Mouse (Mus musculus): ENCODE results near the gene Ntrk2. TPM values are rescaled to one million over a fixed set of nuclear protein-coding genes. Genes with fewer than 3 reads are reported as not detected.
A peak's percentile ranks its signal among the peaks of the same experiment; 100 is the strongest.

Ntrk2 gene
- total RNA-seq, 2 experiments from 2014 or later, result 2.9 to 4.0 TPM

DNA sequence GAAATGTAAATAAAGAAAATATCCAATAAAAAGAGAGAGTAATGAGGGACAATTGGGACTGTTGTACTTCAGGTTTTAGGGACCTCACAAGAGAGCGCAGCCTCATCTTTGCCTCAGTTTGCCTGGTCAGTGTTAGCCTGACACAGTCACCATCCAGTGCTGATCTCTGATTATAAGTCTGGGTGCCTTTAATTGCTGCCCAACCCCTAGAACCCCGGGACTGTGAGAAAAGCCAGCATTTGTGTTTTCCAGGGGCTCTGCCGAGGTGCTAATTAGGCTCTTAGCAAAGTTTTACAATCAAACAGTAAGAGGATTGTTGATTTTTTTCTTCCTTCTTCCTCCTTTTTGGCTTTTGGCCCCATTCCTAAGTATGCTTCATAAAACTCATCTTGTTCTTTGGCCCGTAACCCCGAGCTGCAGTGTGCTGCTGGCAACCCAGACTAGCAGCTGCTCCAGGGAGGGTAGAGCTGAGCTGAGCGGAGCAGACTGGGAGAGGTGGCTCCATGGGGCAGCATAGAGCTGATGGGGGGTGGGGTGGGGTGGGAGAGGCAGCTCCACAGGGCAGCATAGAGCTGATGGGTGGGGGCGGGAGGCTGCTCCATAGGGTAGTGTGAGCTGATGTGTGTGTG lies 34.5 kb downstream of the Ntrk2 start:
- peak; percentile 39 for DNase-seq (ENCODE audit: low spot score)

DNA sequence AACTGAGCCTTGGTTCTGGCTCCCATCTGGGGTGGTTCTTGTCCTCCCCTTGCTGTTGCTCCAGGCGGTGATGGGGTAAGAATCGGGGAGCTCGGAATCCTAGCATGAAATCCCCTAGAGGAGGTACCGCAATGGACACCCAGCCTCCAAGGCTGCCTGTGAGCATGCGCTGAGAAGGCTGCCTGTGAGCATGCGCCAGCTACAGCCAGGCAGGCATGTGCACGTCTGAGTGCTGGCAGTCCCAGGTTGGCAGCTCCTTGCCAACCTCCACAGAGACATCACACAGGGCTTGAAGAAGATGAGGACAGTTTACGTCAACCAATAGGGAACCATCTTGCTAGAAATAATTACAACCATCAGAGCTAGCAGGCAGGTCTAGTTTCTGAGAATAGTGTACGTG lies 37.5 kb downstream of the Ntrk2 start:
- DNase-seq (ENCODE audit: low spot score), result no peak

DNA sequence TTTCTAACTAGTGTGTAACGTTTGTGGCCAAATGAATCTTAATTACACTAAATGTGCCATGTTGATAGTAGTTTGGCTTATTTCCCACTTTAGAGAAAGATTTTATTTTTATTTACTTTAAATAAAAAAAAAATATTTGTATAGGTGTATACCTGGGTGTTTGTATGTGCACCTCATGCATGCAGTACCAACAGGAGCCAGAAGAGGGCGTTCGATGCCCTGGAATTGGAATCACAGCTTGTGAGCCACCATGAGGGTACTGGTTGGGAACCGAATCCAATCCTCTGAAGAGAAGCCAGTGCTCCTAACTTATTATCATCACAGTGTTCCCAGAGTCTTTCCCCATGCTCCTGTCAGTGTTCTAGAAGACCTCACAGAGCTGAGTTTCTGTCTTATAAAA lies 42.2 kb downstream of the Ntrk2 start:
- no peak for DNase-seq (ENCODE audit: low spot score)

DNA sequence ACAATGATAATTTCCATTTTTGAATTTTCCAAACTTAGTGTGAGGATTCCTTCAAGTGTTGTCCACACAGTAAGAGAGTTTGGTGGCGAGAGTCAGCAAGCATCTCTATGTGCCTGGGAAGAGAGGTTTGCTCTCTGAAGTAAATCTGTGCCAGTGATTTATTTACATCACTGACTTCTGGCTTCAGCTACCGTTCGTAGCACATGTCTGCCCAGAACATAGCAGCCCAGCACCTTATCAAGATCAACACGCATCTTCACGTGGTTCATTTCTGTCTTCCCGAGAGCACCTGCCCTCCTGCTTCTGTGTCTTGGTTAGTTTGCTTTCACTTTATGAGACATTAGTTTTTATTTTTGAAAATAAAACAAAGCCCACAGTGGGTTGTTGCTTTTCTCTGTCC lies 47.3 kb downstream of the Ntrk2 start:
- DNase-seq (ENCODE audit: low spot score), result no peak

DNA sequence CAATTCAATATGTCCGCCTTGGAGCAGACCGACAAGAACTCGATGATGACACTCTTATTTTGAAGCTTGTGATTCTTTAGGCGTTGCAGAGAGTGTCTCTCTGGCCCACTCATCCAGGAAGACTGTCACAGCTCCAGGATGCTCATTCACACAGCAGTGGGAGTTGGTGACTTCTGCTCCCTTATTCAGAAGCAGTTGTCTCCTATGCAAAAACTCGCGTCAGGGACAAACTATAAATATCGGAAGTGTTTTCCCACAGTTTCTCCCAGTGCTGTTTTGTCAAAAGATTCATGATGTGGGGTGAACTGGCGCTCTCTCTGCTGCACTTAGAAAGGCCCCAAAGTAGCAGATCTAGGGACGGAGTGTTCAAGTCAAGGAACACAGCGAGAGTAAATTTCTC lies 59.9 kb downstream of the Ntrk2 start:
- DNase-seq (ENCODE audit: low spot score), result no peak

DNA sequence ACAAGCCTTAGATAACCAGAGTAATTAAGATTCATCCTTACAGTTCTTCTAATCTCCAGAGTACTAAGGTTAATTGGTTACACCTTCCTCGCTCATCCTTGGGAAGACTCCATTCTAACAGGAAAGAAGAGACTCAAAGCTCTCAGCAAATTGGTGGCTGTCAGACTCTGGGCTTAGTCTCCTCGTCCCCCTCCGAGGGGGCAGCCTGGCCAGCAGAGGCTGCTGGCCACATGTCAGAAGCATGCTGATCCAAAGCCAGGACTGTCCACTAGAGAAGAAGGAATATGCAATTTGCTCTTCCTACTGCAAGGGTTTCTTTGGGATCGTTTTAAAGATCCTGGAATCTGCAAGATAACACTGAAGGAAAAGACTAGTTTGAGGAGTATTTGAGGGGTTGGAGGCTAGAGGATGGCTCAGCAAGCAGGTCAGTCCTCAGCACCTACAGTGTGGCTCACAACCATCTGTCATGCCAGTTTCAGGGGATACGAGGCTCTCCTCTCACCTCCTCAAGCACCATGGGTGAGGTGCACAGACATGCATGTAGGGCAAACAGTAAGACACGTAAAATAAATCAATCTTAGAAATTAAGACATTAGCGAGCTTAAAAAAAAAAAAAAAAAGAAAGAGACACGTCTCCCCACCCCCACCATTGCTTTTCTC lies 60.5 kb downstream of the Ntrk2 start:
- DNase-seq (ENCODE audit: low spot score), result peak; percentile 15

DNA sequence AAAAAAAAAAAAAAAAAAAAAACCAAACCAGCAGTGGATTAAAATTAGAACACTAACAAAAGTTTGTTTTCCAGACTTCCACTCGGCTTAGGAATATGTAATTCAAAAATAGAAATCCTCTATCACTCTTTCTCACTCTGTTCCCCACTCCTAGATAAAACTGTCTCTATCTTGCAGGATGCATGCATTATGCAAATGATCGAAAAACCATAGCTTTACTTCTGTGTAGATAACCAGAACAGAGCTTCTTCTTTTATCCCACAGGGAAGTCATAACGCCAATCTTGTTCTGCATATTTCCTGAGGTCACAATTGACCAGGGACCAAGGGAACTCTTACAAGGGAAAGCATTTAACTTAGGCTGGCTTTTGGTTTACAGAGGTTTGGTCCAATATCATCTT lies 76.1 kb downstream of the Ntrk2 start:
- no peak for DNase-seq (ENCODE audit: low spot score)

DNA sequence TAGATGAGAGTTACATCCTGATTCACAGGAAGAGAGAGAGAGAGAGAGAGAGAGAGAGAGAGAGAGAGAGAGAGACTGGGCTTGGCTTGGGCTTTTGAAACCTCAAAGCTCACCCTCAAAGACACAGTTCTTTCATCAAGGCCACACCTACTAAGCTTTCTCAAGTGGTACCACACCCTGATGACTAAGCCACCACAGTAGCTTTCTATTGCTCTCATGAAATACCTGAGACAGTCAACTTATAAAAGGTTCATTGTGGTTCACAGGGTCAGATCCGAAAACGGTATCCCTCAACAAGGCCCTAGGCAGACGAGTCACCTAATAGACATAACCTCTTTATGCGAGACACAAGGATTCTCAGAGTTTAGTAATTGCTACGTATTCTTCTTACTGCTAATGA lies 76.5 kb downstream of the Ntrk2 start:
- DNase-seq (ENCODE audit: low spot score), result no peak

DNA sequence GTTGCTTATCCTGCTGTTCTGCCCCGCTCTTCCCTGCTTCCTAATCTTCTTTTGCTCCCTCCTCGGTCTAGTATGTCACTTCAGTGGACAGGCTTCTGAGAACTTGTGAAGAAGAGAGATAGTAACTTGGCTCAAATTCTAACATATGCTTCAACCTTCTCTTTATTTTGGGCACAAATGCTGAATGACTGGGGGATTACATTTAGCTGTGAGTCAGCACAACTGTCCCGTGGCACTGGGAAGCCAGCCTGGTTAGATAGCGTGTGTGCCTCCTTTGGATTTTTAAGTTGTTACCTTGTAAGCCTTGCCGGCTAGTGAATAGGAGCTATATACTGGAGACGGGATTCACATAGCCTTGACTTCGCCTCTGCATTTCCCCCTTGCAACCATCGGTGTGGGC lies 79.7 kb downstream of the Ntrk2 start:
- no peak for DNase-seq (ENCODE audit: low spot score)

DNA sequence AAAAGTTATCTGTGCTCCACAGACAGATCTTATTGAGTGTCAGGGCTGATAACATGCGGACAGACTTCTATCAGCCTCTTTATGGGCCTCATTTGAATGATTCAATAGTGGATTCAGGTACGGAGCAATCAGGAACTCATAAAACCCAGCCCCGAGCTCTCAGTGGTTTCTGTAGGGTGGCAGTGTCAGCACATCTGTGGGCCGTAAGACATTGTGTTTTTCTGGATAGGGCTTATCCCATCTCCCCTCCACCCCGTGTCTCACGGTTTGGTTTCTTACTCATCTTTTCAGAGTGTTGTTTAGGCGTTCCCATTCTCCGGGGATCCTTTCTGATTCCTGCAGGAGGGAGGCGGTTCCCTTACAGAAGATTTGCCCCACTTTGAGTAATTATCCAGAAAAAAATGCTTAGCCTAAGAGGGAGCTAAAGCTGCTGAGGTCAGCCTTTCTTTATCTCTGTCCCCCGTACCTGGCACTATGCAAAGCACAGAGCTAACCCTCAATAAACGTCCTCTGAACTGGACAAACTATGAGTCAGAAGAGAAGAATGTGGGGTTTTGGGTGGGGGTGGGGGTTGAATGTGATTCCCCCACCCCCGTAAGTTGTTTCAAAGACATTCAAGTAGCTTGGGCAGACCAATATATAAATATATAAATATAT lies 90.0 kb downstream of the Ntrk2 start:
- no peak for DNase-seq (ENCODE audit: low spot score)

DNA sequence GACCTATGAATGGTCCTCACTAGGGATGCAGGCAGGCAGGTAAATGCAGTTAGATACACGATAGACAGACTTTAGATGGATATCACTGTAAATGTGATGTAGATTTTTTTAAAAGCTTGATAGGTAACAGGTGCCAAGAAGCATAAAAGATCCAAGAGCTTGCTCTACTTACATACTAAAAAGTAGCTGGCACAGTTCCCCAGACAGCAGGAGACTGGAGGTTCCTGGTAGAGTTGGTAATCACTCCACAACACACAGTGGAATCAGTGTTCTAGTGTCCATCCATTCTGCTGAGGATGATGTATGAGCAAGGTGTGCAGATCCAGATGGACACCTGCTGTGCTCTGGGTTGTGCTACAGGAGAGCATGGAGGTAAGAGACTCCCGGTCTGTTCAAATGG lies 93.0 kb downstream of the Ntrk2 start:
- DNase-seq (ENCODE audit: low spot score), result no peak

DNA sequence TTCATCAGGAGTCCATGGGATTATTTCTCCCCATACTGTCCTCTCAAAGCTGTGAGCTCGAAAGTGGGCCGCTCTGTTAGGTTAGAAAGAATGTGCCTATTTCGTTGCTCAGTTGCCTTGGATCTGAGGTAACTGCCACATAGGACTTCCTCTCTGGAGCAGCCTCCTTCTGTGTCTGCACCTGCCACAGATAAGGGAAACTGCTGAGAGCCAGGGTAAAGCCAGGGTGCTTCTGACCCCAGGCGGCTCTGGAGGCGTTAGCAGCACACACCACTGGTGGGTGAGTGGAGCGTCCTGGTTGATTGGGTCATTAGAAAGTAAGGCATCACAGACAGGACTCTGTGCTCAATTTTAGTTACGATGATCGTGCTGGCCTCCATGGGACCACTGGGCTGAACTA lies 95.9 kb downstream of the Ntrk2 start:
- no peak for DNase-seq (ENCODE audit: low spot score)

DNA sequence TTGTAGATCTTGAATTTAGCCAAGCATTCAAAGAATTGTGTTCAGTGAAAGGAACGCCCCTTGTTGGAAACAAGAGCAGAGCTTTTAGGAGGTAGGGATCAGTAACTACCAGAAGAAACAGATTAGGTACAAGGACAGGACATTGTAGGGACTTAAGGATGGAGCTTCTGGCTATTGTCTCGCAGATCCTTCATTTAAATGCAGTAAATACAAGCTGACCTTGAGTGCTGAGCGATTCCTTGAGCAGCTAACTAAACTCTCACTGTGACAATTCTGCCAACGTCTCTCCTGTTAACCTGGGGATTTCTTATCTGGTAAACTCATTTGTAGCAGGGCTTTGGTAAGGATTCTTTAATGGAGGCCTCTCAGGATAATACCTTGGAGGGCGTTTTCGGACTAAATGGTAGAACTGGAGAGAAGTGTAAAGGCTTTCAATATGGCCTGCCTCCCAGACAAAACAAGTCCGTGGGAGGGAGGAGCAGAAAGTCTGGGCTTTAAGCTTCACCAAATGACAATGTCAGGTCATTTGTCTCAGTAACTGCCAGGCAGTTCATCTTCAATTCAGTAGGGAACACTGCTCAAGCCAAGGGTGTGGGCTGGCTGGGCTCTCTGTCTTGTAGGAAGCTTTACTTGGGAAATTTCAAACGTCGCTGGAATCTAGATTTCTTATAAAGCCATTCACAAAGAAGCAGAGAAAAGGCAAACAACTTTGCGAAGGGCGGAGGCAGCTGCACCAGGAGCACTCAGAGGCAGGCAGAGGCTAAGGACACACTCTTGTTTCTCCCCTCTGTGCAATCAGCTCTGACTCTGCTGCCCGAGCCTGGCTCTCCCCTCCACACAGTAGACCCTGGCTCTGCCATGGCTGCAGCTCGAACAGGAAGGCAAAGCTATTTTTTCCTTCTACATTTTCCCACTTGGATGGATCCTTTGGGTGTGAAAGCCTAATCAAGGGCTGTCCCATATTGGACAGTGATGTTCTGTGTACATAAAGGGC lies 98.7 kb downstream of the Ntrk2 start:
- DNase-seq (ENCODE audit: low spot score), result peak; percentile 43

DNA sequence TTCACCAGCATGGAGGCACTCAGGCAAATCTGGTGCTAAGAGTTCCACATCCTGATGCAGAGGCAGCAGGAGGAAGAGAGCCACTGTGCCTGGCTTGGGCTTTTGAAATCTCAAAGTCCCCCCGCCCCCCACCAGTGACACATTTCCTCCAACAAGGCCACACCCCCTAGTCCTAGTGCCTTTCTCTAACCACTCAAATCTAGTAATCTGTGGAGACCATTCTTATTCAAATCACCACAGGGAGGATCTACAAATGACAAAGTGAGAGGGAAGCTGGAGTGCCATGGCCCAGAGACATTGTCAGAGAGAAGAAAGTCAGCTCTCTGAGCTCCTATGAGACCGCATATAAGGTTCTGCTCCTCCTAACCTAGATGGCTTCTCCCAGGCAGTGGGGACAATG lies 105.6 kb downstream of the Ntrk2 start:
- no peak for DNase-seq (ENCODE audit: low spot score)

DNA sequence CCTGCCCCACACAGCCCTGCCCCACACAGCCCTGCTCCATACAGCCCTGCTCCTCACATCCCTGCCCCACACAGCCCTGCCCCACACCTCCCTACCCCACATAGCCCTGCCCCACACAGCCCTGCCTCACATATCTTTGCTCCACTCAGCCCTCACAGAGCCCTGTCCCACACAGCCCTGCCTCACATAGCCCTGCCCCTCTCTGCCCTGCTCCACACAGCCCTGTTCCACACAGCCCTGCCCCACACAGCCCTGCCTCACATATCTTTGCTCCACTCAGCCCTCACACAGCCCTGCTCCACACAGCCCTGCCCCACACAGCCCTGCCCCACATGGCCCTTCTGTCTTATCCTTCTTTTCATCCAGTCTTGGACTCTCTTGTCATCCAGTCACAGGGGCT lies 106.2 kb downstream of the Ntrk2 start:
- DNase-seq (ENCODE audit: low spot score), result no peak

DNA sequence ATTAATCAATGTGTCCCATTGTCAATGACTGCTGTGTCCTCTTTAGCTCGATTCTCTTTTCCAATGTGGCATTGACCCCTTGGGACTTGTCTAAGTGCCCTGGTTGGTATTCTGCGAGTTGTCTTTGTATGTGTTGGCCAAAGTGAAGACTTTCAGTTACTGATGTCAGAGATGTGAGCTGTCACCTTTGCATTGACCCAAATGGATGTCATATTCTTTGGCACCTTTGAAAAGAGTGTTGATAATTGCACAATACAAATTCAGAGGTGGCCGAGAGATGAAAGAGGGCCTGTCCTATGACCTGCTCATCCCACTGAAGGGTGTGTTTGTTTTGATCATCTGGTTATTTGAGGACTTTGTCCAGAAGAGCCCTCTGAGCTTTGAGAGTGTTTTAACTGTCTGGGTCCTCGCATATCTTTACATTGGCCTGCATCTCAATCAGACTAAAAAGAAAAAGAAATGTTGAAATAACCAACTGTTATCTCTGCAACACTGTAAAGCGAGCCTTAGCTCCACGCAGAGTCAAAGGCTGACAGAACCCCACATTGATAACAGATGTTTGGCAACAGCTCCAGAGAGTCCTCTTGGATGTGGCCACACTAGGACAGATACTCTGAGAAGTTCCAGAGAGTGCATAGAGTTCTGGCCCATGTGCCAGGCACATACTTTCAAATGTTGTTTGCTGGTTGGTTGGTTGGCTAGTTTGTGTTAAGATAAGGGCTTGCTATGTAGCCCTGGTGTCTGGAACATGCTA lies 107.9 kb downstream of the Ntrk2 start:
- DNase-seq (ENCODE audit: low spot score), result peak; percentile 36

DNA sequence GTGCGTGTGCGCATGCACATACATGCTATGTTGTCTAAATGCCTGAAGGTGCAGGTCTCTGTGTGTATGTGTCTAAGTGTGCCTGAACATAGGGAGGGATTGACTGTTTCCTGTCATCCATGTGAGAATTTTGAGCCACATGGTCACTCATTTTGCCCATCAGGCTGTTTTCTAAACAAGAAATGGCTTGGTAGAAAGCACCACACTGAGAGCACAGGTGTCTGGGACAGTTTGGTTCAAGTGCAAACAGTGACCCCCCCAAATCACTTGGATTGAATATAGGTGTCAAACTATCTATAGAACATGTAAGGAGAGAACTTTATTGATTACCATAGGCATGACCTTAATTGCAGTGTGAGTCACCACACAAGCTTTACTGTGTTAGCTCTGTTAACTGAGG lies 110.0 kb downstream of the Ntrk2 start:
- DNase-seq (ENCODE audit: low spot score), result no peak

DNA sequence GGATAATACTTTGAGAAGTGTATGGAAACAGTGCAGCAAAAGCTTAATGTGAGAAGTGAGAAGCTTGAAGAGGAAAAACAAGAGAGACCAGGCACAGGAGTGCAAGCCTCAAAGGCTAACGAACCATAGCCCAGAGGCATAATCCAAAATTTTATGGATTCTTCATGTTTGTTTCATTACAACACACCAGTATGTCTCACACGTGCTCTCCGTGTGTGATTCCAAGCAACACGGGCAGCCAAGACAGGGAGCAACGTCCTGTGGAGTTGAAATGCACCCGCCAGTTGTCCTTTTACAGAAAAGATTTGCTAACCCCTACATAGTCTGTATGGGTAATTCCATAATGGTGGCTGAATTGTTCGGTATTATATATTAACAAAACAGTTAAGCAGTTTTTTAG lies 113.9 kb downstream of the Ntrk2 start:
- no peak for DNase-seq (ENCODE audit: low spot score)

DNA sequence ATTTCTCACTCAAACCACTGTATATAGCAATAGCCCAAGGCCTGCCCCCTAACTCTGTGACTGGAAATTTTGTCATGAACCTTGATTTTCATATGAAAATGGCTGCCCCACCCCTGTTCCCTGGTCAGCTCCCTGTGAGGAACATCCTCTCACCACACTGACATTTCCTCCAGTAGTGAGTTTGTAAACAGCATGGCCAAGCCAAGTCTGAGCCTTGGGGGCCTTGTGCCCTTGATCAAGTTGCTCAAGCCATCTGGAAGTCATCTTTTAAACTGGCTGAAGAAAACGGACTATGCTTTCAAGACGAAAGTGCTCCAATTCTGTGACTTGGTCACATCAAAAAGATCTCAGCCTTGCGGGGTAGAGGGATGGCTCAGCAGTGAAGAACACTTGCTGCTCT lies 114.9 kb downstream of the Ntrk2 start:
- peak; percentile 67 for DNase-seq (ENCODE audit: low spot score)

DNA sequence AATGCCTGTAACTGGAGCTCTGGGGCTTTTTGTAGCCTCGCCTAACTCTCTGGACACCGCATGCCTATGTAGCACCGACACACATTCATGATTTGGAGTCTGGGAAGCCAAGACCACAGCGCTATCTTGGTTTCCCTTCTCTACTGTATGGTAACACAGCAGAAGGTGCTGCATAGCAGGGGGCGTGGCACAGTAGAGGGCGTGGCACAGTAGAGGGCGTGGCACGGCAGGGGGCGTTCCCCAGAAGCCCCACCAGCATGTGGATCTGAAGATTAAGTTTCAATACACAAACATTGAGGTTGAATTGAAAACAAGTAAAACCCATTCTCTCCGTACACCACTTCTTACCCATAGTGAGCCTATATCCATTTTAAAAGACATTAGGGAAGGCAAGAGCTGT lies 115.3 kb downstream of the Ntrk2 start:
- no peak for DNase-seq (ENCODE audit: low spot score)

DNA sequence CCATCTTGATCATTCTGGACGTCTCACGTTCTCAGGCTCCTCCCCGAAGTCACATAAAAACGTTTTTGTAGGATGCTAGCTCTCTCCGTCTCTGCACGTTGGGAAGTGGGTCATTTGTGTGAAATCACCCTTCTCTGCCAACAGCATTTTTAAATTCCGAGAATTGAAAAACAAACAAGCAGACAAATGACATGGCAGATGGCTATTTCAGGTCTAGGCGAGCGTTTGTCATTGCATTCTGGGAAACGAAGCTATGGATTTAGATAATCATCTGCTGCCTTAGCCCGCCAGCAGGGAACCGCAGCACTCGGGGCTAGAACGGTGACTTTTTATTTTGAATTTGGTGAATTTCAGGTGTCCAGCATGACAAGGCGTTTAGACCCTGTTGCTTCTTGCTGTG lies 115.8 kb downstream of the Ntrk2 start:
- DNase-seq (ENCODE audit: low spot score), result no peak

Measured in gastrocnemius, adult 18-20 months (tissue).